Mouse (Mus musculus) A20 (cell line): ENCODE measurements around the gene Etnk2.

Experiments used
- DNase-seq: peaks from one replicate; pipeline ENCODE4 v3.0.0-alpha.2; 2011; ENCODE audit warnings: low read depth, low spot score

Etnk2 gene

GRCm38 (mm10) chr1:133416472-133416871 is 53.1 kb downstream of the Etnk2 start:
- DNase-seq: no peak

DNA sequence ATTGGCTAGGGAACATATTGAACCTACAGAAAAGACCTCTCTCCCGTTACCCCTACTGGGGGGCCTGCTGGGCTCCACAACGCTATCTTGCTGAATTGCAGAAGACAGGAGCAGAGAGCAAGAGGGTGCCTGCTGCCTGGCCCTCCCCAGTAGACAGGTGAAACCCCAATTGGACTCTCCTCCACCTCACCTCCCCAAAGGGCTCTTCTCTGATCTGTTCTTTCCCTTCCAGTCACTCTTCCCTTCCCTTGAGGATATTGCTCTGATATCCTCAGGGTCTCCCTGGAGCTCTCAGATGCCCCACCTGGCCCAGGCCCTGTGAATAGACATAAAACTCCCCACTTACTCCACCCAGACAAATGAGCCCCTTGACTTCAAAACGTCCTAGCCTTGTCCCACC is 53.7 kb downstream of the Etnk2 start:
- no peak for DNase-seq

- DNase-seq: no peak
Measured at GRCm38 (mm10) chr1:133417539-133417938, 54.2 kb downstream of the Etnk2 start.

- no peak for DNase-seq
Measured at GRCm38 (mm10) chr1:133418164-133418800, 54.9 kb downstream of the Etnk2 start.

DNA sequence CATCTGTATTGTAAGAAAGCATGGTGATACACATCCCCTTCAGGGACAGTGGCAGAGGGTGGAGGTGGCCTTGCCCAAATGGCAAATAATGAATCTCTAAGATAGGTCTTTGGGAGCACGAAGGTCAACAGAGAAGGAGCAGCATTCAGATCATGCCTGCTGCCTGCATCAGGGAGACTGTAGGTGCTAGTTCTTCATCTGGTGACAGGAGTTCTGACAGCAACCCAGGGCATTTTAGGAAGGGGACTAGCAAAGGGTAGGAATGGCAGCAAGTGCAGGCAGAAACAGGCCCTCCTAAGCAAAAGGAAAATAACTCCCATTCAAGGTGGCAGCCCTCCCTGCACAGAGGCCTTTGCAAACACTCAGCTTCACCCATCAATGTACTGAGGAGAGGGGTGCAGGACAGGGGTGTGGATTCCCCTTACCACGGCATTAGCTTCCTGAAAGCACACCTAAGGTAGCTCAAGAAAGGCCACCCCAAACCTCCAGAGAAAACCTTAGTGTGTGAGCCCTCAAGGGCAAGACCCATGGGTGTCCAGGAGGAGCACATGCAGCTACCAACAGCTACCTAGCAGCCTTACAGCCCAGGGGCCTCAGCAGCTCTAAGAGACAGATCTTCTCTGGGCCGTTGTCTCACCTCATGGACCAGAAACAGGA is 55.9 kb downstream of the Etnk2 start:
- DNase-seq: no peak

DNA sequence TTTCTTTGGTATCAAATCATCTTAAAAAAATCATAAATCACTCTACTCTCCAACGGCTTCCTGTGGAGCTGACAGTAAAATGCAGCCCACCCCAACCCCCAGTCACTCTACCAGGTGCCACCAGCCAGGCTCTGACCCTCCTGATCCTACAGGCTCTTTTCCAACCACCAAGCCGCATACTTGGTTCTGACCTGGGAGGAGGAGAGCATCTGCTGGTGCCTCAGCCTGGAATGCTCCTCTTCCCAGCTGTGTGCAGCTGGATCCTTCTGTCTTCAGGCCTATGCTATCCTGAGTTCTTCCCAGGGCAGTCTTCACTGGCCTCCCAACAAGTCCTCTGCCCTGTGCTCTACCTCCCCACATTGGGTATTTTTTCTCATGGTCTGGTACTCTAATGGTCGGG is 57.1 kb downstream of the Etnk2 start:
- no peak for DNase-seq

DNA sequence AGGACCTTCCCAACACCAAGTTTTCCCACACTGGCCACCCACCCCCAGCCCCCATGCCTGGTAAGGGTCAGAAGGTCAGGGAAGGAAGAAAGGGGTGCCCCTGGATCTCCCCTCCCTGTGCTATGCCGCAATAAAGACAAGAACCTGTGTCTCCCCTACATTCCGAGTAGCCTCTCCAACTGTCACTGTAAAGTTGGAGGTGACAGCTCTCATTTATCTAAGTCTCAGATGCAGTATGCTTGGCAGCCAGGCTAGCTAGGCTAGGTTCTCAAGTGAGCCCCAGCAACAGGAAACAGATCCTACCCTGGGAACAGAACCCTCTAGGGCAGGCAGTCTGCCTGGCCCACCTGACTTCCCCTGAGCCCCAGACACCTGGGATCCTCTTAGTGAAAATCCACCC is 57.7 kb downstream of the Etnk2 start:
- no peak for DNase-seq

- DNase-seq: no peak
Measured at GRCm38 (mm10) chr1:133421975-133422570, 58.7 kb downstream of the Etnk2 start.

DNA sequence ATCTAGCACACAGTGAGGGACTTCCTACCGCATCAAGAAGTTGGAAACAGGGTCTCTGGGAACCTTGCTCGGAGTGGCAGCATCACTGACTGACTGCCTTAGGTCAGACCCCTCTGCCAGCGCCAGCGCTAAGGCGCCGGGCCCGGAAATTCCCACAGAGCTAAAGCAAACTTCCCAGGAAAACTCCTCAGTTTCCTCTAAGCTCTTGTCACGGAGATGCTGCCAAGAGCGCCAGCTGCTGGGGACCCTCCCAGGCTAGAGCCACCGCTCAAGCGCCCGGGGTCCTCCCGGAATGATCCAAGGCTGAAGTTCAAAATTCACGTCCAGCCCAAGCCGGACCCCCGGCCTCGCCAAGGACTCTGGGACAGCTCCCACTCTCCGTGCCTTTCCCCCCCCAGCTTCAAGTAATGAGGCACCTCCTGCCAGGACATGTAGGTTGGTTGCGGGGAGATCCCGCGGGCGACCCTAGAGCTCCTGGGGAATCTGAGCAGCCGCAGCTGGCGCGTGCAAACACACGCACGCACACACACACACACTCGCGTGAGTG is 59.3 kb downstream of the Etnk2 start:
- no peak for DNase-seq

DNA sequence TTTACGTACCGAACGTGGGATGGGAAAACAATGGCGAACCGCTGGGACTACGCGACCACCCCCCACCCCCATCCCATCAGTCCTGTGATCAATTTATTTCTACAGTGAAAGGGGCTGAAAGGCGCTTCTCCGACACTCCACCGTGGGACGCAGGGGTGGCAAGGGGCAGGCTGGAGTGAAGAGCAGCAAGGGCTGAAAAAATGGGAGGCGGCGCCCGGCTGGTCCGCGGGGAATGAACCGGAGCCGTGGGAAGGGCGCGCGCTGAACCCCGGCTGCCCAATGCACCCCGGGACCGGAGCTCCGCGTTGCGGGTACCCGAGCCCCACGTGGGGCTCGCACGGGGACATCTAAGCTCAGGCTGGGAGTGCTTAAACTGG is 59.8 kb downstream of the Etnk2 start:
- DNase-seq: no peak

DNA sequence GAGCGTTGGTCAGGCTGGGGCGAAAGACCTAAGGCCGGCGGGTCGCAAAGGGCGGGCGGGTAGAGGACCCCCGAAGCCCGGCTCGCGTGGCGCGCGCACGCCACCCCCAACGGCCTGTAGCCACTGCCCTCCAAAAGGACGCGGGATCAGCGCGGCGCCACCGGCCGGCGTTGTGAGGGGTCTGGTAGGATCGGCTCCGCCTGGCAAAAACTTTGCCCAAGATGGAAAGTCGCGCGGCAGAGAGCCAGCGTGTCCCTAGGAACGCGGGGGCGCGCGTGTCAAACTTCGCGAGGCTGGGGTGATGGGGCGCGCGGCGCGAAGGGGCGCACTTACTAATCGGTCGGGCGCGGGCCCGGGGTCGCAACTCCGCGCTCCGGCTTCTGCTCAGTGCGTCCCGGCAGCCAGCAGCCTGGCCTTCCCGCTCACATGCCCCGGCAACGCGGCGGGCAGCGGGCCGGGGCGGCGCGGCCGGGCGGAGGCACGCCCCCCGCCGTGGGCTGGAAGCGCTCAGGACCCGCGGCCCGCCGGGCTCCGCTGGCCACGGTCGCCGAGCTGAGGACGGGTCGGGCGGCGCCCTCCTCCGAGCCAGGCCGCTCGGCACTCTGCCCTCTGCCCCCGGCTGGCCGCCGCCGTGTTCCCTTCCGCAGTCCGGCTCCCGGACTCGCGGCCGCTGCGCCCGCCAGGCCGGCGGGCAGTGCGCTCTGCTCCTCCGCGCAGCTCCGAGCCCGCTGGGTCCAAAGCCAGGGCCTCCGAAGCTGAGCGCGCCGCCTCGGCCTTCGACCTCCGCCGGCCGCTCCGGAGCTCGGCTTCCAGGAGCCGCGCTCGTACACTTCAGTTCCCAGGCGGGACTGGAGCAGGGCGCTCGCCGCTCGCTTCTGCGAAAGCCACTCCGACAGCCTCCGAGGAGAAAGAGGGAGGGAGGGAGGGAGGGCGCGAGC is 60.4 kb downstream of the Etnk2 start, which contains the start of gene Sox13:
Gene Sox13 (minus strand): TSS at position 835 of the 938 bp plus-strand sequence.
- no peak for DNase-seq

GRCm38 (mm10) chr1:133424547-133425140 is 61.3 kb downstream of the Etnk2 start:
- DNase-seq: no peak
